Mouse (Mus musculus) bone marrow macrophage, adult 2 months (primary cell): ENCODE data around the gene Spib.

Experiments
- CTCF ChIP-seq: IDR thresholded peaks from 2 replicates; pipeline ENCODE4 v1.5.1; 2012; ENCODE audit warnings: low read depth, mild to moderate bottlenecking, low read length, moderate library complexity
- POLR2A ChIP-seq: IDR thresholded peaks from 2 replicates; pipeline ENCODE4 v1.6.1; 2012; ENCODE audit warnings: mild to moderate bottlenecking, low read depth, low read length, borderline replicate concordance

GRCm38 (mm10) chr7:44500046-44500445 lies 31.8 kb downstream of the Spib start:
- TF ChIP-seq CTCF (no peak), POLR2A (no peak)
